8 mouse cellular contexts compared by ENCODE assay signal in genomic region chr11:70625473-70625872, GRCm38 (mm10). TPM values are rescaled to one million over a fixed set of nuclear protein-coding genes. Genes with fewer than 3 reads are reported as not detected.
DNase-seq lines count a peak whose midpoint lies in the region; ATAC-seq and TF ChIP-seq lines count a peak whose summit lies in the region.

No protein-coding gene starts in this region.

- WGBS in lung, adult 2 months = 35% methylated on average over 4 of the region's 4 CpGs
- WGBS in liver, embryonic 11.5 days = 46% methylated on average over 4 of the region's 4 CpGs
- WGBS in stomach, postnatal 0 days = 54% methylated on average over 4 of the region's 4 CpGs

- no peaks in the 10 kb centered on the region for H3K27me3 ChIP-seq in liver, embryonic 11.5 days (replicated peaks; ENCODE audit: control insufficient read depth, insufficient read depth, low read length)
- H3K27me3 ChIP-seq in stomach, postnatal 0 days (ENCODE audit: control insufficient read depth, insufficient read depth, low read length) = no peaks in the 10 kb centered on the region

- no peak for TF ChIP-seq POLR2A in lung, adult 2 months (IDR thresholded peaks at IDR 0.05; ENCODE audit: borderline replicate concordance, extremely low read depth, low read depth, low read length)

- no peak overlapping the region for H3K4me2 ChIP-seq in liver, embryonic 11.5 days
- no peak overlapping the region for H3K4me2 ChIP-seq in stomach, postnatal 0 days (replicated peaks; ENCODE audit: low read depth)

- DNase-seq in cerebellum, postnatal 10 days = peak; percentile 75 to 82
- no peak for DNase-seq in cerebellum, adult 9-11 months
- DNase-seq in lung, adult 2 months = no peak
- DNase-seq in lung, adult 18-20 months = no peak
- peak; percentile 70 for DNase-seq in c-Kit-positive CD71-negative TER-119-negative erythroid progenitor cells, embryonic 14.5 days (ENCODE audit: low read depth)
- DNase-seq in liver, embryonic 11.5 days (ENCODE audit: low spot score) = peak; percentile 61
- DNase-seq in stomach, postnatal 0 days (ENCODE audit: low spot score) = peak; percentile 67

- ATAC-seq in liver, embryonic 11.5 days (replicated peaks; ENCODE audit: low FRiP score) = no peak
- no peak for ATAC-seq in stomach, postnatal 0 days (ENCODE audit: low FRiP score, low TSS enrichment)
- no peak for ATAC-seq in inflammation-experienced regulatory T-cells, adult 6 months

- no peaks in the 10 kb centered on the region for H3K4me1 ChIP-seq in lung, adult 2 months (ENCODE audit: control insufficient read depth, insufficient read depth, low read length)
- H3K4me1 ChIP-seq in liver, embryonic 11.5 days (replicated peaks; ENCODE audit: control insufficient read depth, insufficient read depth, low read length) = peaks cover 6% of the 10 kb centered on the region
- no peaks in the 10 kb centered on the region for H3K4me1 ChIP-seq in stomach, postnatal 0 days (replicated peaks; ENCODE audit: control insufficient read depth, insufficient read depth)

- no peak overlapping the region for H3K27ac ChIP-seq in liver, embryonic 11.5 days (ENCODE audit: low read depth, low read length)
- no peak overlapping the region for H3K27ac ChIP-seq in stomach, postnatal 0 days (replicated peaks)

- no peaks in the 10 kb centered on the region for H3K9me3 ChIP-seq in liver, embryonic 11.5 days (ENCODE audit: control insufficient read depth, low read length)
- H3K9me3 ChIP-seq in stomach, postnatal 0 days (ENCODE audit: control insufficient read depth, low read length) = no peaks in the 10 kb centered on the region

- no peak overlapping the region for H3K4me3 ChIP-seq in lung, adult 2 months (replicated peaks; ENCODE audit: extremely low read depth, low read depth, low read length)
- no peak overlapping the region for H3K4me3 ChIP-seq in liver, embryonic 11.5 days (ENCODE audit: low read depth, low read length)
- no peak overlapping the region for H3K4me3 ChIP-seq in stomach, postnatal 0 days (ENCODE audit: low read depth, low read length)

- peak; percentile 72 for TF ChIP-seq CTCF in lung, adult 2 months (IDR thresholded peaks at IDR 0.05; ENCODE audit: insufficient read depth, low read length)
- TF ChIP-seq CTCF in stomach, postnatal 0 days (IDR thresholded peaks at IDR 0.05; ENCODE audit: low read depth) = peak; percentile 83

- no peaks in the 10 kb centered on the region for H3K36me3 ChIP-seq in liver, embryonic 11.5 days (ENCODE audit: control insufficient read depth, insufficient read depth, low read length)
- no peaks in the 10 kb centered on the region for H3K36me3 ChIP-seq in stomach, postnatal 0 days (ENCODE audit: control insufficient read depth, insufficient read depth, low read length)

- no peak for TF ChIP-seq EP300 in stomach, postnatal 0 days (optimal IDR thresholded peaks at IDR 0.05)

- no peak overlapping the region for H3K9ac ChIP-seq in liver, embryonic 11.5 days (ENCODE audit: low read depth, low read length)
- H3K9ac ChIP-seq in stomach, postnatal 0 days (ENCODE audit: low read length) = no peak overlapping the region

RNA-seq across cellular contexts. Expression of gene Chrne, which starts 6.5 kb away (rescaled TPM):
- 0.41 and 0.91 TPM in 2 replicates for polyA plus RNA-seq in lung, adult 2 months (2012; rRNA removed)
- polyA plus RNA-seq in liver, embryonic 11.5 days (2014; fragmentation: Nextera tagmentation; extraction: Ambion mirVana) = not detected in 2 replicates
- polyA plus RNA-seq in stomach, postnatal 0 days (2015; fragmentation: Nextera tagmentation; extraction: Ambion mirVana) = not detected in 2 replicates
- polyA plus RNA-seq in inflammation-experienced regulatory T-cells, adult 6 months (2017; shearing (Covaris generic)) = 1 to 10 TPM in 1 of 3 experiments, under 1 TPM in 2; 0.51 to 3.0 (median 0.78) TPM

RNA-seq across cellular contexts. Expression of gene 4930544D05Rik, which starts 9.8 kb away (rescaled TPM):
- polyA plus RNA-seq in lung, adult 2 months (2012; rRNA removed) = 0.16 TPM in 1 of 2 replicates, not detected in the other
- not detected in 2 replicates for polyA plus RNA-seq in liver, embryonic 11.5 days (2014; fragmentation: Nextera tagmentation; extraction: Ambion mirVana)
- not detected in 2 replicates for polyA plus RNA-seq in stomach, postnatal 0 days (2015; fragmentation: Nextera tagmentation; extraction: Ambion mirVana)
- not detected for polyA plus RNA-seq in inflammation-experienced regulatory T-cells, adult 6 months (2017; shearing (Covaris generic))

RNA-seq across cellular contexts. Expression of gene Gp1ba, which starts 13.4 kb away (rescaled TPM):
- 0.70 and 1.7 TPM in 2 replicates for polyA plus RNA-seq in lung, adult 2 months (2012; rRNA removed)
- polyA plus RNA-seq in liver, embryonic 11.5 days (2014; fragmentation: Nextera tagmentation; extraction: Ambion mirVana) = 15.3 and 16.4 TPM in 2 replicates
- polyA plus RNA-seq in stomach, postnatal 0 days (2015; fragmentation: Nextera tagmentation; extraction: Ambion mirVana) = 0.06 and 0.07 TPM in 2 replicates
- under 1 TPM; 0.17 to 0.69 (median 0.21) TPM for polyA plus RNA-seq in inflammation-experienced regulatory T-cells, adult 6 months (2017; shearing (Covaris generic))

RNA-seq across cellular contexts. Expression of gene Rnf167, which starts 21.6 kb away (rescaled TPM):
- polyA plus RNA-seq in lung, adult 2 months (2012; rRNA removed) = 116 and 146 TPM in 2 replicates
- 113 and 114 TPM in 2 replicates for polyA plus RNA-seq in liver, embryonic 11.5 days (2014; fragmentation: Nextera tagmentation; extraction: Ambion mirVana)
- 62.8 and 70.5 TPM in 2 replicates for polyA plus RNA-seq in stomach, postnatal 0 days (2015; fragmentation: Nextera tagmentation; extraction: Ambion mirVana)
- 100 to 1,000 TPM; 276 to 454 (median 423) TPM for polyA plus RNA-seq in inflammation-experienced regulatory T-cells, adult 6 months (2017; shearing (Covaris generic))

RNA-seq across cellular contexts. Expression of gene Slc25a11, which starts 21.8 kb away (rescaled TPM):
- 83.6 and 113 TPM in 2 replicates for polyA plus RNA-seq in lung, adult 2 months (2012; rRNA removed)
- 115 and 126 TPM in 2 replicates for polyA plus RNA-seq in liver, embryonic 11.5 days (2014; fragmentation: Nextera tagmentation; extraction: Ambion mirVana)
- 120 and 121 TPM in 2 replicates for polyA plus RNA-seq in stomach, postnatal 0 days (2015; fragmentation: Nextera tagmentation; extraction: Ambion mirVana)
- polyA plus RNA-seq in inflammation-experienced regulatory T-cells, adult 6 months (2017; shearing (Covaris generic)) = 100 to 1,000 TPM in 2 of 3 experiments, 10 to 100 TPM in 1; 85.3 to 111 (median 111) TPM

Comparison
In these comparisons a context has a peak if more than half of its experiments do, and no peak if none do; other contexts are left out.
1. DNase-seq: peak in cerebellum, postnatal 10 days (2 of 2), c-Kit-positive CD71-negative TER-119-negative erythroid progenitor cells, embryonic 14.5 days (single experiment), liver, embryonic 11.5 days (single experiment) and stomach, postnatal 0 days (single experiment); none in cerebellum, adult 9-11 months (single experiment), lung, adult 2 months (single experiment) and lung, adult 18-20 months (0 of 2).